Mouse (Mus musculus) small intestine, adult 2 months (tissue): Measurements from ENCODE around the gene Adamtsl4.

Experiments
- CTCF ChIP-seq: fragments of 200-500 bp; IDR thresholded peaks from 2 replicates; pipeline ENCODE4 v1.5.1; 2012; ENCODE audit warnings: low read depth, mild to moderate bottlenecking, control low read depth, inconsistent platforms, low read length, moderate library complexity, mixed read lengths; ENCODE audit not compliant: insufficient replicate concordance, insufficient read length; ENCODE audit errors: extremely low read depth
- POLR2A ChIP-seq: fragments of 200-500 bp; IDR thresholded peaks from 2 replicates; pipeline ENCODE4 v1.6.1; 2012; ENCODE audit warnings: low read depth, mild to moderate bottlenecking, control low read depth, inconsistent platforms, low read length, moderate library complexity

- TF ChIP-seq CTCF (no peak), POLR2A (no peak)
Measured at GRCm38 (mm10) chr3:95630856-95631255, 56.9 kb downstream of the Adamtsl4 start.
